Mouse (Mus musculus) brain, embryonic 18.5 days (tissue): Measurements from ENCODE around the gene Slc44a3.

ENCODE experiments used
- DNase-seq: peaks from one replicate; pipeline ENCODE4 v3.0.0-alpha.2; 2012; ENCODE audit warnings: low read depth, low spot score

Slc44a3 gene

GRCm38 (mm10) chr3:121532176-121532575, at the start of gene Slc44a3:
Gene Slc44a3 (minus strand): TSS chr3:121532404.
- DNase-seq, result no peak

DNA sequence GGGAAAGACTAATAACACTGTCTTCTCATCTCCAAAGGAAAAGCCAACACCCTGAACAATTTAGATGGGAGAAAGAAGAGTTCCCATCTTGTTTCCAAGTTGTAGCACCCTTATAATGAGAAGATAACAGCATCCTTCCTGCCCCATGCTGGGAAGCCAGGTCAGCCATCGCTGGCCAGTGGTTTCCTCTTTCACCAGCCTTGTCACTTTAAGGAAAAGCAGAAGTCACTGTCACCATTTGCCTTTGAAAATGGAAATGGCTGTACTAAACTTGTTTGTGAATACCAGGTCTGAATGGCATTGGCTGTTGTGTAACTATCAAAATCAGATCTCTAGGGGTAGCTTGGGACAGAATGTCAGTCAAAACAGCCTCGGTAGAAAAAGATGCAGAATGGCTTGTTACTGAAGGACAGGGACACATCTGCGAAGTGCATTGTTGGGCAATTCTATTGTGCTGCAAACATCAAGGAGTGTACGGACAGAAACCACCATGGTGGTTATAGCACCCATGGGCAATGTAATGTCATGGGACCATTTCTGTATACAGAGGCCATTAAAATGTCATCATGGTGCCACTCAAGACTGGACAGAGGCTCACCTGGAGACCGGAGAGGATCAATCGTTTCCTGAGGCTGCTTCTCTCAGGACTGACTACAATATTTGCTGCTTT, 47.8 kb upstream of the Slc44a3 start:
- no peak for DNase-seq

GRCm38 (mm10) chr3:121579402-121579801, 47.2 kb upstream of the Slc44a3 start:
- no peak for DNase-seq

DNA sequence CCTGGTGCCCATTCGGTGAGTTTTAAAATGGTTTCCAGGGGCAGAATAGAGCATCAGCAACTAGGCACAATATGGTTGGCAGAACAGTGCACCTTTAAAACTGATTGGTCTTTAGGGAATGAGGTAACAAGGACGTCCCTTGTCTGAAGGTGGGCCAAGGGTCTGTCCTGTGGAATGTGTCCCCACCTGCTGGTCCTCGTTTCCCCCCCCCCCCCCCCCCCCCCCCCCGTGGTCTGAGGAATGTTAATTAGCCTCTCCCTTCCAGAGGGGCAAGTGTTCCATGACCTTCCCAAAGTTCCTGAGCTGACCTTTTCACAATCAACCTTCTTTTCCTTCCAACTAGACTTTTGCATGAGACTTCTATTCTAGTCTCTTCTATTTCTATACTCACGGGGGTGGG, 46.5 kb upstream of the Slc44a3 start:
- no peak for DNase-seq

DNA sequence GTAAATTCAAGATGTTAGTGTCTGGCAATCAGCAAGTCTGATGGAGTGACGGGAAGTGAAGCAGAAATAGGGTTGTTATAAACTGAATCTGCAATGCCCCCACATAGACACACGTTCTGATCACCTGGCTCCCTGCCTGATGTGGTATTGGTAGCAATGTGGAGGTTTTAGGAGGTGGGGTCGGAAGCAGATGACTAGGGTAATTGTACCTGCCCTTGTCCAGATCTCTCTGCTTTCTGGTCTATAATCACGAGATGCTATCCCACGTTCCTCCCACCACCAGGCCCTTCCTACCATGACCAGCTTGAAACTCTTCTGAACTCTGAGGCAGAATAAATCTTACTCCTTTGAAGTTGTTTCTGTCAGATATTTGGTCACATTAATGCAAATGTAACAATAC, 45.4 kb upstream of the Slc44a3 start:
- DNase-seq, result no peak

DNA sequence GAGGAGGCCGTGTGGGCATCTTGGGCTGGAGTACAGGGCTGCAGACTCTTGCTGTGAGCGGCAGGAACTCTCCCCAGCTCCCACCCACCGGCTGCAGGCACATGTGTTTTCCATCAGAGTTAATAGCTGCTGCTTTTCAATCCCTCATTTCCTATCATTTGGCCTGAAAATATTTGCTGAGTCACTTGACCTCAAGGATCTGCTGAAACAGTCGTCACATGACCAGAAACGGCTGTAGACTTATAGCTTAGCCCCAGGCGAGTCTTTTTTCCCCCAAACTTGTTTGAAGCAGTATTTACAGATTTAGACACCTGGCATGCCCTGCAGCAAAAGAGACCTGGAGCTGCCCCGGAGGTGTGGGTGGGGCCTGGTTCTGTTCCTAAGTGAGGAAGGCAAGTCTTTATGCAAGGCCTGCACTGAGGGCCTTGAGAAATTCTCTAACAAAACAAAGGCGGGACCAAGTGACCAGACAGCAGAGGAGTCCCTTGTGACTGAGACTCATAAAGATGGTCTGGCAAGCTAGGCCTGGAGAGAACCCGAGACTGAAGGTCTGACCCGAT, 44.9 kb upstream of the Slc44a3 start:
- DNase-seq, result no peak

DNA sequence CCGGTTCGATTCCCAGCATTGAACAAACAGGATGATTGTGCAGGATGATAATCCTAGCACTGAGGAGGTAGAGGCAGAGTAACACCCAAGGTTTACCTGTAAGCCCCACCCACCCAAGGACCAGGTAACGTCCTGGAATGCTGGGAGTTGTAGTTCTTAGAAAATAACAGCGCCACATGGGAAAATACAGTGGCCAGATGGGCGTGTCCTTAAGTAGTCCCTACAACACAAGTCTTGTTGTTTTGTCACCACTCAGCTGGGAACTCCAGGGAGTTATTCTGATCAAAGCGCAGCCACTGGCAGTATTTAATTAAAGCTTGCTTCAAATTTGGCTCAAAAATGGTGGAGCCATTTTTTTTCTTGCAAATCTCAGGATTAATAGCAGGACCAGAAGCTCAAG, 44.2 kb upstream of the Slc44a3 start:
- no peak for DNase-seq

DNA sequence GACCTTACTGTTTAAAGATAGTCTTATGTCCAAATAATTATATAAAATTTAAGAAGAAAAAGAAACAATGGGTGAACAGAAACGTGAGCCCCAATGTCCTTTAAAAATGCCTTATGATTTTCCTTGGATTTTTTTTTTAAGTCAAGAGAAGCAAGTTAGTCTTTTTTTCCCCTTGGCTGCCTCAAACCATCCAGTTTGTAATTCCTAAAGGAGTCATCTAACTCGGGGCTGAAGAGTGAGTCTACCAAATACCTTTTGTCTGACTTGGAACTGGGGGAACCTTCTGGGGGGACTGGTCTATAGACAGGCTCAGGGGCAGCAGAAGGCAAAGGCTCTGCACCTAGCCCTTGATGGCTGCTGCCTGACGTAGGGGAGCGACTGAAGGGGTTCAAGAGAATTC, 42.2 kb upstream of the Slc44a3 start:
- DNase-seq, result no peak

DNA sequence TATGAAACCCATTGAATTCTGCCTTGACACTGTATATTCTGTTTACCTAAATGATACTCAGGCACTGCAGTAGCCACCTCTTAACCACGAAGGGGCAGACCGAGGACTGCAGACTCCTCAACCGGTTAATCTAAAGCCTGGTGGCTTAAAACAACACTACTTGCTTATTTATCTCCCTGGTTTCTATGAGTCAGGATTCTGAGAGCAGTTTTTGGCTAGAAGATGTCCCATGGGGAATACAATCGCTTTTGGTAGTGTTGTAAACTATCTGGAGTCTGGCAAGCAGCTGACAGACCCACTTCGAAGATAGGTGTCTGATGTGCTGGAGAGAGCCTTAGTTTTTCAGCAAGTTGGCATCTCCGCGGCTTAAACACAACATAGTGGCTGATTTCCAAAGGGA, 41.7 kb upstream of the Slc44a3 start:
- DNase-seq, result no peak

DNA sequence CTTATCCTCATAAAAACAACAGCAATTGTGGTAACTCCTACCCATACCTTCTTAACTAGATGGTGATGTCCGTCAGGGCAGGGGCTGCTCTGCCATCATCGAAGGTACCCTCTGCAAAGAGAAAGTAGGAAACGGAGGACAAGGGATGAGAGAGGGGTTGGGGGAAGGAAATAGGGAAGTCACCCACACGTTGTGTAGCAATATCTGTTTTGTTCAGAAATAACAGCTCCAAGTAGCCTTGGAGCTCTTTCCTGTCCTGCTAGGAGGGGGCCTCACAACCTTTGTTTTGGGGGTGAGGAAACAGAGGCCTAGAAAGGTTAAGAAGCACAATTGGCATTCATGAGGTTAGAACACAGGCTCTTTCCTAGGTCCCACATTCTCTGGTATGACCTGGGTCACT, 39.3 kb upstream of the Slc44a3 start:
- no peak for DNase-seq

GRCm38 (mm10) chr3:121570623-121571022, 38.4 kb upstream of the Slc44a3 start:
- DNase-seq, result no peak

- DNase-seq, result no peak
Observed at GRCm38 (mm10) chr3:121569767-121570166, 37.6 kb upstream of the Slc44a3 start.

- DNase-seq, result no peak
Observed at GRCm38 (mm10) chr3:121569004-121569403, 36.8 kb upstream of the Slc44a3 start.

GRCm38 (mm10) chr3:121567904-121568303, 35.7 kb upstream of the Slc44a3 start:
- no peak for DNase-seq

- DNase-seq, result no peak
Observed at GRCm38 (mm10) chr3:121567337-121567900, 35.2 kb upstream of the Slc44a3 start.

DNA sequence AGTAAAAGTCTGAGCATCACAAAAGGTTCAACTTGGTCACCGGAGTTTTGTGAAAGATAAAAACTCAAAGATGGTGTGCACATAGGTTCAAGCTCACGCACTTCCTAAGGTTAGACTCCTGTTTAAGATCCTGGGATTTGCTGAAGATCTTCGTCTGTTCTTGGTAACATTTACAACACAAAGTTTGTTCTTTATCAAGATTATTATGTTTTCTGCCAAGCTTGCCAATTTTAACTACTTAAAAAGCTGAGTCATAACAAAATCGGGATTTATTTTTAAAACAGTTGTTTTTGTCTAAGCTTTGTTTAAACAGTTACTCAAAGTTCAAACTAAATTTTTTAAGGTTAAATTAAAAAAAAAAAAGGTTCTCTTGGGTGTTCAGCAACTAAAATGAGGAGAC, 34.7 kb upstream of the Slc44a3 start:
- no peak for DNase-seq

DNA sequence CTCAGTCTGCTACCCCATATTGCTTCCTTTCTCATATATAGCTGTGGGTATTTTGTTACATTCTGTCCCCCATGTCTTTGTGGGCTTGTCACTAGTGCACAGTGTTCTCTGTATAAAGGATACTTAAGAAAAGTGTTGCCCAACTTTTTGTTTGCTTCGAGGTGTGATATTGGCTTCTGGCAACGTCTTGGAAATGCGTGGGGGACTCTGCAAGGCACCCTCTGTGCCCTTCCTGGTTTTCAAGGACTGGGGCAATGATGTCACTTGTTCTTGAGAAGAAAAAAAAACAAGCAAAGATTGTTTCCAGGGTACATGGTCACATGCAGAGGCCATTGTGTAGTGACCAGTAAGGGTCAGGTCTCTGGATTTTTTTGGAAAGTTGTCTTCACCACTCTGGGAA, 29.6 kb upstream of the Slc44a3 start:
- no peak for DNase-seq

GRCm38 (mm10) chr3:121560115-121560865, 28.1 kb upstream of the Slc44a3 start:
- no peak for DNase-seq

DNA sequence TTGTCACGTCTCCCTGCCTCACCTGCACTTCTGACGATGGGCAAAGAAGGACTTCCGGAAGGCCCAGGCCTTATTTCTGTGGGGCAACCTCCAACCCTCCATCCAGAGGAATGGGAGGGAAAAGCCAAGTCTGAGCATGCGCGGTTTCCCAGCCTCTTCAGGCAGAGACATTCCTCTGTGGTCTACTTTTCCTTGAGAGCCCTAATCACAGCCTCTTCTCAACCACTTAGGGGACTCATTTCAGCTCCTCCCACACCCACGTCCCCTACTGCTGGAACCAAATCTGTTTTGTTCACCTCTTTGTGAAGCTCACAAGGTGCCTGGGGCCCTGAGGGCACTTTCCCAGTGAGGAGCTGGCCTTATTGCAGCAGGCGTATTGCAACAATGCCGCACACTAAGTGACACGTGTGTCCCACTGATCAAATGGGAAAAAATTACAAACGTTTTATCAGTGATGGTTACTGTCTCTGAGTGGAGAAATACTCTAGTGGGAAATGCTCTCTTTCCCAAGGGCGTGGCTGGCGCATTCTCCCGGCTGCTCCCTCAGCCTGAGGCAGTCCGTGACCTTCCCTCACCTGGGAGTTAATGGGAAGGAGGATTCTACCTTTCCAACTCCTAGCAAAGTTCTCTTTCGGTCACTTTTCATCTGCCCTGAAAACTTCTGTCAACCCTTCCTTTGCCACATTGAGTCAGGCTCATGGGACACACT, 27.4 kb upstream of the Slc44a3 start:
- no peak for DNase-seq

- no peak for DNase-seq
Observed at GRCm38 (mm10) chr3:121558861-121559260, 26.7 kb upstream of the Slc44a3 start.

DNA sequence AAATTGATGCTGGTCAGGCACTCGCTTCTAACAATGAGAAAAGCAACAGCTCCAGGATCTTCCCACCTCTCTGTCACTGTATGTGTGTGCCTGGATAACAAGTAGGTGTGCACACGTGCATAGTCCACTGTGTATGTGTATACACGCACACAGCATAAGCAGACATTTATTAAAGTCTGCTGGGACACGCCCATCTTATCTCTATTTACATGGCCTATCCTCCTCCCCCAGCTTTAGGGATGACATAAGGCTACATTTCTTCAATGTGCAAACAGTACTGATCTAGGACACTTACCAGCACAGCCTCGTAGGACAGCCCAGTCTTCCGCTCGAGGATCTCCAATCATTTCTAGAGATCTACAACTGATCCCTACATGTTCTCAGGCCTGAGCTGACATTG, 24.1 kb upstream of the Slc44a3 start:
- no peak for DNase-seq

GRCm38 (mm10) chr3:121553294-121553693, 21.1 kb upstream of the Slc44a3 start:
- DNase-seq, result no peak
